Mouse (Mus musculus): ENCODE results near the gene Col12a1. TPM values are rescaled to one million over a fixed set of nuclear protein-coding genes. Genes with fewer than 3 reads are reported as not detected.

The Col12a1 gene
- polyA plus RNA-seq, 1 experiment from 2014 or later: 38.6 TPM

GRCm38 (mm10) chr9:79604546-79604945 is 114.1 kb downstream of the Col12a1 start:
- H3K27ac ChIP-seq (ENCODE audit: low read depth, low read length): no peak overlapping the region
- ATAC-seq (ENCODE audit: low FRiP score, low TSS enrichment): no peak
- peaks cover 2% of the 10 kb centered on the region; the same call in 1 of the 2 replicates for H3K36me3 ChIP-seq (ENCODE audit: control insufficient read depth, insufficient read depth, low read length)
- H3K27me3 ChIP-seq (ENCODE audit: control insufficient read depth, insufficient read depth, low read length): no peaks in the 10 kb centered on the region
- no peaks in the 10 kb centered on the region for H3K4me1 ChIP-seq (ENCODE audit: control insufficient read depth, insufficient read depth, low read length)
- WGBS: 89% methylated on average over 3 of the region's 3 CpGs
- no peak overlapping the region for H3K4me2 ChIP-seq (replicated peaks; ENCODE audit: low read depth, low read length)
- no peaks in the 10 kb centered on the region for H3K9me3 ChIP-seq (ENCODE audit: control insufficient read depth, low read length)
- H3K9ac ChIP-seq (ENCODE audit: low read depth, low read length): no peak overlapping the region
- no peak overlapping the region for H3K4me3 ChIP-seq (ENCODE audit: low read length)

- ATAC-seq (ENCODE audit: low FRiP score, low TSS enrichment): no peak
- no peak overlapping the region for H3K4me2 ChIP-seq (replicated peaks; ENCODE audit: low read depth, low read length)
- no peak overlapping the region for H3K9ac ChIP-seq (ENCODE audit: low read depth, low read length)
- WGBS: 83% methylated on average over 2 of the region's 2 CpGs
- no peaks in the 10 kb centered on the region for H3K9me3 ChIP-seq (ENCODE audit: control insufficient read depth, low read length)
- no peak overlapping the region for H3K4me3 ChIP-seq (ENCODE audit: low read length)
- H3K4me1 ChIP-seq (ENCODE audit: control insufficient read depth, insufficient read depth, low read length): no peaks in the 10 kb centered on the region
- H3K36me3 ChIP-seq (ENCODE audit: control insufficient read depth, insufficient read depth, low read length): peaks cover 2% of the 10 kb centered on the region; the same call in 1 of the 2 replicates
- H3K27ac ChIP-seq (ENCODE audit: low read depth, low read length): no peak overlapping the region
- no peaks in the 10 kb centered on the region for H3K27me3 ChIP-seq (ENCODE audit: control insufficient read depth, insufficient read depth, low read length)
Observed at GRCm38 (mm10) chr9:79603448-79603847, 115.2 kb downstream of the Col12a1 start.

GRCm38 (mm10) chr9:79600237-79600570 is 118.4 kb downstream of the Col12a1 start:
- Histone ChIP-seq H3K4me2 (replicated peaks; ENCODE audit: low read depth, low read length) (no peak overlapping the region), H3K4me3 (ENCODE audit: low read length) (no peak overlapping the region), H3K9me3 (ENCODE audit: control insufficient read depth, low read length) (no peaks in the 10 kb centered on the region), H3K36me3 (ENCODE audit: control insufficient read depth, insufficient read depth, low read length) (no peaks in the 10 kb centered on the region), H3K4me1 (ENCODE audit: control insufficient read depth, insufficient read depth, low read length) (no peaks in the 10 kb centered on the region), H3K9ac (ENCODE audit: low read depth, low read length) (no peak overlapping the region), H3K27me3 (ENCODE audit: control insufficient read depth, insufficient read depth, low read length) (no peaks in the 10 kb centered on the region), H3K27ac (ENCODE audit: low read depth, low read length) (no peak overlapping the region)
- ATAC-seq (ENCODE audit: low FRiP score, low TSS enrichment): no peak
- WGBS: 92% methylated on average over 3 of the region's 3 CpGs

- no peak overlapping the region for H3K4me3 ChIP-seq (ENCODE audit: low read length)
- ATAC-seq (ENCODE audit: low FRiP score, low TSS enrichment): no peak
- H3K36me3 ChIP-seq (ENCODE audit: control insufficient read depth, insufficient read depth, low read length): no peaks in the 10 kb centered on the region
Observed at GRCm38 (mm10) chr9:79599395-79600236, 119.0 kb downstream of the Col12a1 start.

GRCm38 (mm10) chr9:79598578-79598977 is 120.1 kb downstream of the Col12a1 start:
- H3K9me3 ChIP-seq (ENCODE audit: control insufficient read depth, low read length): no peaks in the 10 kb centered on the region
- no peaks in the 10 kb centered on the region for H3K4me1 ChIP-seq (ENCODE audit: control insufficient read depth, insufficient read depth, low read length)
- ATAC-seq (ENCODE audit: low FRiP score, low TSS enrichment): no peak
- H3K27ac ChIP-seq (ENCODE audit: low read depth, low read length): no peak overlapping the region
- H3K4me3 ChIP-seq (ENCODE audit: low read length): no peak overlapping the region
- WGBS: 78% methylated on average over 1 of the region's 1 CpGs
- H3K4me2 ChIP-seq (replicated peaks; ENCODE audit: low read depth, low read length): no peak overlapping the region
- no peak overlapping the region for H3K9ac ChIP-seq (ENCODE audit: low read depth, low read length)
- H3K27me3 ChIP-seq (ENCODE audit: control insufficient read depth, insufficient read depth, low read length): no peaks in the 10 kb centered on the region
- no peaks in the 10 kb centered on the region for H3K36me3 ChIP-seq (ENCODE audit: control insufficient read depth, insufficient read depth, low read length)

More at GRCm38 (mm10) chr9:79599395-79600236, 119.0 kb downstream of the Col12a1 start:
- Histone ChIP-seq H3K27ac (ENCODE audit: low read depth, low read length) (no peak overlapping the region), H3K9ac (ENCODE audit: low read depth, low read length) (no peak overlapping the region), H3K4me2 (replicated peaks; ENCODE audit: low read depth, low read length) (no peak overlapping the region), H3K9me3 (ENCODE audit: control insufficient read depth, low read length) (no peaks in the 10 kb centered on the region), H3K27me3 (ENCODE audit: control insufficient read depth, insufficient read depth, low read length) (no peaks in the 10 kb centered on the region), H3K4me1 (ENCODE audit: control insufficient read depth, insufficient read depth, low read length) (no peaks in the 10 kb centered on the region)
- 72% methylated on average over 20 of the region's 20 CpGs for WGBS

- Histone ChIP-seq H3K27ac (ENCODE audit: low read depth, low read length) (no peak overlapping the region), H3K9ac (ENCODE audit: low read depth, low read length) (no peak overlapping the region), H3K4me1 (ENCODE audit: control insufficient read depth, insufficient read depth, low read length) (no peaks in the 10 kb centered on the region), H3K4me3 (ENCODE audit: low read length) (no peak overlapping the region), H3K36me3 (ENCODE audit: control insufficient read depth, insufficient read depth, low read length) (no peaks in the 10 kb centered on the region), H3K27me3 (ENCODE audit: control insufficient read depth, insufficient read depth, low read length) (no peaks in the 10 kb centered on the region), H3K4me2 (replicated peaks; ENCODE audit: low read depth, low read length) (no peak overlapping the region), H3K9me3 (ENCODE audit: control insufficient read depth, low read length) (no peaks in the 10 kb centered on the region)
- ATAC-seq (ENCODE audit: low FRiP score, low TSS enrichment): no peak
- WGBS: 81% methylated on average over 4 of the region's 4 CpGs
Observed at GRCm38 (mm10) chr9:79586415-79587195, 132.0 kb downstream of the Col12a1 start.

- Histone ChIP-seq H3K27ac (ENCODE audit: low read depth, low read length) (no peak overlapping the region), H3K9me3 (ENCODE audit: control insufficient read depth, low read length) (no peaks in the 10 kb centered on the region), H3K36me3 (ENCODE audit: control insufficient read depth, insufficient read depth, low read length) (no peaks in the 10 kb centered on the region), H3K4me1 (ENCODE audit: control insufficient read depth, insufficient read depth, low read length) (no peaks in the 10 kb centered on the region), H3K4me2 (replicated peaks; ENCODE audit: low read depth, low read length) (no peak overlapping the region), H3K27me3 (ENCODE audit: control insufficient read depth, insufficient read depth, low read length) (no peaks in the 10 kb centered on the region), H3K9ac (ENCODE audit: low read depth, low read length) (no peak overlapping the region), H3K4me3 (ENCODE audit: low read length) (no peak overlapping the region)
- no peak for ATAC-seq (ENCODE audit: low FRiP score, low TSS enrichment)
- whole genome bisulfite sequencing: 91% methylated on average over 5 of the region's 5 CpGs
Observed at GRCm38 (mm10) chr9:79566838-79567237, 151.8 kb downstream of the Col12a1 start.

- Histone ChIP-seq H3K27ac (ENCODE audit: low read depth, low read length) (no peak overlapping the region), H3K27me3 (ENCODE audit: control insufficient read depth, insufficient read depth, low read length) (no peaks in the 10 kb centered on the region), H3K9ac (ENCODE audit: low read depth, low read length) (no peak overlapping the region), H3K9me3 (ENCODE audit: control insufficient read depth, low read length) (no peaks in the 10 kb centered on the region), H3K4me2 (replicated peaks; ENCODE audit: low read depth, low read length) (no peak overlapping the region), H3K4me1 (ENCODE audit: control insufficient read depth, insufficient read depth, low read length) (no peaks in the 10 kb centered on the region), H3K4me3 (ENCODE audit: low read length) (no peak overlapping the region), H3K36me3 (ENCODE audit: control insufficient read depth, insufficient read depth, low read length) (no peaks in the 10 kb centered on the region)
- 80% methylated on average over 2 of the region's 2 CpGs for WGBS
- ATAC-seq (ENCODE audit: low FRiP score, low TSS enrichment): no peak
Observed at GRCm38 (mm10) chr9:79553297-79553696, 165.3 kb downstream of the Col12a1 start.

Measured in kidney, embryonic 14.5 days (tissue).